Mouse (Mus musculus) CH12.LX (cell line): ENCODE results near the gene Lmna. TPM values are rescaled to one million over a fixed set of nuclear protein-coding genes. Genes with fewer than 3 reads are reported as not detected.

Experiments used
- DNase-seq: peaks from one replicate; pipeline ENCODE4 v3.0.0-alpha.2; 2013; ENCODE audit errors: extremely low read depth
- H3K27ac ChIP-seq: 2 replicates; pipeline ENCODE4 v1.5.1; 2012; ENCODE audit warnings: low read depth, mild to moderate bottlenecking, control low read depth, moderate library complexity; ENCODE audit not compliant: insufficient read depth
- H3K27me3 ChIP-seq: replicated peaks from 2 replicates; pipeline ENCODE3; 2012; ENCODE audit warnings: inconsistent platforms
- H3K36me3 ChIP-seq, 2 experiments: replicated peaks in 1 of 2; 2 replicates each; pipeline versions ENCODE3 to v1.6.1; 2012; ENCODE audit warnings: inconsistent platforms in 1 of 2, low read length in 1 of 2, mild to moderate bottlenecking in 1 of 2, mixed read lengths in 1 of 2, moderate library complexity in 1 of 2; ENCODE audit not compliant: control insufficient read depth in 1 of 2, insufficient read depth in 1 of 2
- H3K4me1 ChIP-seq, 2 experiments: 2 replicates each; pipeline ENCODE4 v1.6.1; 2012; ENCODE audit warnings: inconsistent platforms in 1 of 2, moderate library complexity in 1 of 2; ENCODE audit not compliant: insufficient read depth in 2 of 2, control insufficient read depth in 1 of 2
- H3K4me2 ChIP-seq: 2 replicates; pipeline ENCODE4 v1.6.1; 2012; ENCODE audit warnings: low read depth, mild to moderate bottlenecking, control low read depth; ENCODE audit not compliant: poor library complexity, insufficient read depth, severe bottlenecking
- H3K4me3 ChIP-seq, 3 experiments: fragments of 150-350 bp in 1 of 3; sonication (generic) in 1 of 3; replicated peaks in 1 of 3; 2 replicates each; pipeline versions ENCODE3 to v1.5.1; 2011 to 2012; ENCODE audit warnings: low read depth in 2 of 3, low read length in 2 of 3, mild to moderate bottlenecking in 2 of 3, moderate library complexity in 2 of 3, control low read depth in 1 of 3, improper control_type of control experiment in 1 of 3, inconsistent platforms in 1 of 3, mixed read lengths in 1 of 3; ENCODE audit not compliant: poor library complexity in 1 of 3
- H3K79me2 ChIP-seq: replicated peaks from 2 replicates; pipeline ENCODE4 v1.6.1; 2012; ENCODE audit warnings: mild to moderate bottlenecking, moderate library complexity; ENCODE audit not compliant: control insufficient read depth, poor library complexity, insufficient read depth, severe bottlenecking; ENCODE audit errors: extremely low read depth
- H3K9ac ChIP-seq: 2 replicates; pipeline ENCODE4 v1.6.1; 2012; ENCODE audit warnings: low read depth, mild to moderate bottlenecking, control low read depth, moderate library complexity; ENCODE audit not compliant: insufficient read depth
- H3K9me3 ChIP-seq: replicated peaks from 2 replicates; pipeline ENCODE3; 2012; ENCODE audit warnings: low read length, inconsistent platforms, mixed read lengths
- CHD1 ChIP-seq: IDR thresholded peaks from 2 replicates; pipeline ENCODE4 v1.6.1; 2012; ENCODE audit warnings: low read depth, low read length, improper control_type of control experiment, inconsistent platforms
- CHD2 ChIP-seq: IDR thresholded peaks from 2 replicates; pipeline ENCODE4 v1.6.1; 2011; ENCODE audit warnings: low read length, improper control_type of control experiment
- CTCF ChIP-seq, 2 experiments: IDR thresholded peaks in 1 of 2; conservative IDR thresholded peaks in 1 of 2; 2 replicates each; pipeline ENCODE4 v1.5.1; 2011 to 2012; ENCODE audit warnings: low read depth in 2 of 2, low read length in 2 of 2, improper control_type of control experiment in 1 of 2, inconsistent platforms in 1 of 2, mild to moderate bottlenecking in 1 of 2, moderate library complexity in 1 of 2
- E2F4 ChIP-seq: IDR thresholded peaks from 2 replicates; pipeline ENCODE4 v1.6.1; 2011; ENCODE audit warnings: low read depth, low read length, improper control_type of control experiment; ENCODE audit not compliant: insufficient replicate concordance
- ELF1 ChIP-seq: IDR thresholded peaks from 2 replicates; pipeline ENCODE4 v1.6.1; 2014; ENCODE audit warnings: low read depth, mild to moderate bottlenecking, inconsistent platforms, low read length, improper control_type of control experiment
- HCFC1 ChIP-seq: IDR thresholded peaks from 2 replicates; pipeline ENCODE4 v1.6.1; 2012; ENCODE audit warnings: low read depth, mild to moderate bottlenecking, inconsistent platforms, low read length, improper control_type of control experiment
- JUND ChIP-seq: conservative IDR thresholded peaks from 2 replicates; pipeline ENCODE4 v1.6.1; 2011; ENCODE audit warnings: low read depth, low read length, improper control_type of control experiment
- MAFK ChIP-seq: IDR thresholded peaks from 2 replicates; pipeline ENCODE4 v1.6.1; 2011; ENCODE audit warnings: low read length, improper control_type of control experiment; ENCODE audit not compliant: insufficient replicate concordance
- MAX ChIP-seq: IDR thresholded peaks from 2 replicates; pipeline ENCODE4 v1.6.1; 2011; ENCODE audit warnings: low read length, improper control_type of control experiment
- MEF2A ChIP-seq: IDR thresholded peaks from 2 replicates; pipeline ENCODE4 v1.6.1; 2014; ENCODE audit warnings: low read depth, mild to moderate bottlenecking, inconsistent platforms, low read length, improper control_type of control experiment, borderline replicate concordance
- MXI1 ChIP-seq: IDR thresholded peaks from 2 replicates; pipeline ENCODE4 v1.6.1; 2011; ENCODE audit warnings: mild to moderate bottlenecking, low read depth, low read length, improper control_type of control experiment
- NELFE ChIP-seq: IDR thresholded peaks from 2 replicates; pipeline ENCODE4 v1.6.1; 2011; ENCODE audit warnings: low read depth, low read length, improper control_type of control experiment
- NRF1 ChIP-seq: IDR thresholded peaks from 2 replicates; pipeline ENCODE4 v1.6.1; 2014; ENCODE audit warnings: low read depth, mild to moderate bottlenecking, inconsistent platforms, low read length, improper control_type of control experiment, moderate library complexity
- SIN3A ChIP-seq: IDR thresholded peaks from 2 replicates; pipeline ENCODE4 v1.6.1; 2012; ENCODE audit warnings: low read length, improper control_type of control experiment, inconsistent platforms
- SMC3 ChIP-seq: IDR thresholded peaks from 2 replicates; pipeline ENCODE4 v1.6.1; 2011; ENCODE audit warnings: low read depth, low read length, improper control_type of control experiment
- TBP ChIP-seq: conservative IDR thresholded peaks from 2 replicates; pipeline ENCODE4 v1.6.1; 2011; ENCODE audit warnings: low read depth, low read length, improper control_type of control experiment
- TCF12 ChIP-seq: IDR thresholded peaks from 2 replicates; pipeline ENCODE4 v1.6.1; 2014; ENCODE audit warnings: low read depth, mild to moderate bottlenecking, inconsistent platforms, low read length, improper control_type of control experiment
- UBTF ChIP-seq: IDR thresholded peaks from 2 replicates; pipeline ENCODE4 v1.6.1; 2012; ENCODE audit warnings: low read depth, mild to moderate bottlenecking, inconsistent platforms, low read length, improper control_type of control experiment, moderate library complexity
- USF1 ChIP-seq: IDR thresholded peaks from 2 replicates; pipeline ENCODE4 v1.6.1; 2014; ENCODE audit warnings: low read depth, mild to moderate bottlenecking, inconsistent platforms, low read length, improper control_type of control experiment
- USF2 ChIP-seq: conservative IDR thresholded peaks from 2 replicates; pipeline ENCODE4 v1.6.1; 2011; ENCODE audit warnings: low read depth, low read length, improper control_type of control experiment
- ZKSCAN1 ChIP-seq: IDR thresholded peaks from 2 replicates; pipeline ENCODE4 v1.6.1; 2012; ENCODE audit warnings: low read depth, inconsistent platforms, low read length, improper control_type of control experiment, borderline replicate concordance
- ZMIZ1 ChIP-seq: IDR thresholded peaks from 2 replicates; pipeline ENCODE4 v1.6.1; 2012; ENCODE audit warnings: low read depth, mild to moderate bottlenecking, inconsistent platforms, low read length, improper control_type of control experiment
- ZNF384 ChIP-seq: IDR thresholded peaks from 2 replicates; pipeline ENCODE4 v1.6.1; 2012; ENCODE audit warnings: low read depth, low read length, improper control_type of control experiment, inconsistent platforms
- dilution Hi-C: fragments of 300-500 bp; cut with MboI; formaldehyde crosslinking; loops from 2 replicates; pipeline ENCODE4 v1.14.3; 2020; ENCODE audit warnings: low sequenced_read_pairs; ENCODE audit not compliant: extremely low pct_unique_long_range_greater_than_20kb, extremely low pct_ligation_motif_present
- in situ Hi-C: fragments of 300-500 bp; cut with MboI; formaldehyde crosslinking; loops from 3 replicates; pipeline ENCODE4 v1.14.3; 2019; ENCODE audit warnings: low sequenced_read_pairs, low pct_ligation_motif_present, low pct_unique_long_range_greater_than_20kb, mixed read lengths
- polyA plus RNA-seq: library from polyadenylated mRNA; unstranded; fragments of >175 nt; gene quantifications from 2 replicates; pipeline ENCODE4 v1.2.1, GENCODE M21; 2012; ENCODE audit warnings: low read depth; ENCODE audit not compliant: insufficient read length
- total RNA-seq, 2 experiments: library from RNA; depleted of rRNA; stranded (reverse); fragments of 300-350 nt in 1 of 2; fragments of >200 nt in 1 of 2; gene quantifications; 2 replicates each; pipeline ENCODE4 v1.2.3; 2012 to 2014

Gene Lmna
- total and polyA plus RNA-seq, 3 experiments: 16.1 to 67.7 (median 17.2) TPM

GRCm38 (mm10) chr3:88541622-88542401, 32.1 kb upstream of the Lmna start:
- no peak for DNase-seq
- Histone ChIP-seq H3K4me3 (no peak overlapping the region), H3K27ac (no peak overlapping the region), H3K9me3 (no peaks in the 10 kb centered on the region), H3K79me2 (no peaks in the 10 kb centered on the region), H3K36me3 (peaks cover 4 to 25% of the 10 kb centered on the region in 2 experiments), H3K9ac (no peak overlapping the region), H3K4me2 (no peak overlapping the region), H3K27me3 (no peaks in the 10 kb centered on the region), H3K4me1 (peaks cover 13 to 31% of the 10 kb centered on the region in 2 experiments)
- TF ChIP-seq MXI1 (no peak), ZNF384 (no peak), ZKSCAN1 (no peak), TBP (no peak), NRF1 (no peak), USF2 (no peak), CHD2 (no peak), HCFC1 (no peak), CHD1 (no peak), MAX (no peak), ZMIZ1 (no peak), JUND (no peak), CTCF (conservative IDR thresholded peaks at IDR 0.05 in 1 of 2, IDR thresholded peaks at IDR 0.05 in 1 of 2; ENCODE audit: low read depth in 2 of 2, low read length in 2 of 2) (no peak), USF1 (no peak), UBTF (no peak), ELF1 (no peak), MEF2A (no peak)
- in situ Hi-C loops (no loop called here), dilution Hi-C loops (no loop called here)

- H3K27ac ChIP-seq: no peak overlapping the region
- peaks cover 13 to 32% of the 10 kb centered on the region in 2 experiments for H3K36me3 ChIP-seq
- H3K4me3 ChIP-seq: no peak overlapping the region
- in situ Hi-C loops (no loop called here), dilution Hi-C loops (no loop called here)
- TF ChIP-seq E2F4: no peak
- TF ChIP-seq TBP: no peak
- TF ChIP-seq CHD1: no peak
- TF ChIP-seq NRF1: no peak
- no peak for TF ChIP-seq SIN3A
- no peak for TF ChIP-seq USF1
- no peak for TF ChIP-seq MAFK
- TF ChIP-seq JUND: no peak
- TF ChIP-seq SMC3: no peak
- no peak for TF ChIP-seq NELFE
- no peak for TF ChIP-seq TCF12
- no peak for TF ChIP-seq ZNF384
- TF ChIP-seq, all 38 proteins: peak for 0
- no peak for DNase-seq
- H3K9ac ChIP-seq: no peak overlapping the region
- H3K79me2 ChIP-seq: no peaks in the 10 kb centered on the region
- no peaks in the 10 kb centered on the region for H3K9me3 ChIP-seq
- no peaks in the 10 kb centered on the region for H3K27me3 ChIP-seq
- H3K4me2 ChIP-seq: no peak overlapping the region
- peaks cover 8 to 22% of the 10 kb centered on the region in 2 experiments; a peak in 3 of 4 replicates for H3K4me1 ChIP-seq
Observed at GRCm38 (mm10) chr3:88540085-88540484, 30.3 kb upstream of the Lmna start.
